Mouse (Mus musculus) forelimb bud, embryonic 11.5 days (tissue): ENCODE measurements around the gene Mrpl3.
"Not testable (repeated sequence)": the region's sequence is repeated elsewhere in the genome, so short reads cannot be mapped to it uniquely, and the experiment has no call there.

Source experiments
- DNase-seq: peaks from one replicate; pipeline ENCODE4 v3.0.0-alpha.2; 2012; ENCODE audit warnings: low read depth, low spot score

Gene Mrpl3

GRCm38 (mm10) chr9:105053147-105053557, at the start of gene Mrpl3:
Gene Mrpl3, plus strand, starts transcription at chr9:105053239.
- peak; percentile 90 for DNase-seq

GRCm38 (mm10) chr9:105010721-105011120, 42.3 kb upstream of the Mrpl3 start:
- no peak for DNase-seq

- DNase-seq, result no peak
Observed at GRCm38 (mm10) chr9:105018186-105018585, 34.9 kb upstream of the Mrpl3 start.

GRCm38 (mm10) chr9:105028311-105028710, 24.7 kb upstream of the Mrpl3 start:
- DNase-seq, result no peak

GRCm38 (mm10) chr9:105032572-105032971, 20.5 kb upstream of the Mrpl3 start:
- DNase-seq, result no peak

- DNase-seq, result no peak
Observed at GRCm38 (mm10) chr9:105033641-105034040, 19.4 kb upstream of the Mrpl3 start.

GRCm38 (mm10) chr9:105037847-105038246, 15.2 kb upstream of the Mrpl3 start:
- DNase-seq, result no peak

GRCm38 (mm10) chr9:105046014-105046413, 7.0 kb upstream of the Mrpl3 start:
- no peak for DNase-seq

- DNase-seq, result no peak
Observed at GRCm38 (mm10) chr9:105048351-105048750, 4.7 kb upstream of the Mrpl3 start.

GRCm38 (mm10) chr9:105049636-105050035, 3.4 kb upstream of the Mrpl3 start:
- no peak for DNase-seq

GRCm38 (mm10) chr9:105050257-105050656, 2.8 kb upstream of the Mrpl3 start:
- DNase-seq, result no peak

GRCm38 (mm10) chr9:105053812-105054211, 773 bp downstream of the Mrpl3 start:
- no peak for DNase-seq

GRCm38 (mm10) chr9:105069106-105069505, 16.1 kb downstream of the Mrpl3 start:
- no peak for DNase-seq

- DNase-seq, result no peak
Observed at GRCm38 (mm10) chr9:105072991-105073748, 20.1 kb downstream of the Mrpl3 start.

GRCm38 (mm10) chr9:105074851-105075250, 21.8 kb downstream of the Mrpl3 start:
- DNase-seq, result no peak

GRCm38 (mm10) chr9:105076756-105077424, 23.9 kb downstream of the Mrpl3 start:
- DNase-seq, result no peak

- no peak for DNase-seq
Observed at GRCm38 (mm10) chr9:105078460-105078859, 25.4 kb downstream of the Mrpl3 start.

- DNase-seq, result no peak
Observed at GRCm38 (mm10) chr9:105080246-105080645, 27.2 kb downstream of the Mrpl3 start.

GRCm38 (mm10) chr9:105100807-105101570, 48.0 kb downstream of the Mrpl3 start:
- DNase-seq, result no peak

GRCm38 (mm10) chr9:105101911-105102310, 48.9 kb downstream of the Mrpl3 start:
- DNase-seq, result no peak

- no peak for DNase-seq
Observed at GRCm38 (mm10) chr9:105103893-105104292, 50.9 kb downstream of the Mrpl3 start.

- DNase-seq, result not testable (repeated sequence)
Observed at GRCm38 (mm10) chr9:105125206-105125605, 72.2 kb downstream of the Mrpl3 start.
